Mouse (Mus musculus) neural tube, embryonic 12.5 days (tissue): ENCODE data around the gene Hdac7. TPM values are rescaled to one million over a fixed set of nuclear protein-coding genes. Genes with fewer than 3 reads are reported as not detected.

ENCODE experiments used
- ATAC-seq: fragments of 200-750 bp; cut with Nextera tagmentation; 2 replicates; pipeline ENCODE4 v1.8.0; 2017; ENCODE audit warnings: low read depth, mild to moderate bottlenecking, moderate TSS enrichment, moderate library complexity; ENCODE audit not compliant: low FRiP score
- H3K27ac ChIP-seq: fragments of 300-500 bp; sonication (generic); 2 replicates; pipeline ENCODE4 v1.5.1; 2016
- H3K27me3 ChIP-seq: fragments of 300-500 bp; sonication (generic); replicated peaks from 2 replicates; pipeline ENCODE4 v1.6.1; 2016; ENCODE audit warnings: mild to moderate bottlenecking
- H3K36me3 ChIP-seq: fragments of 300-500 bp; sonication (generic); 2 replicates; pipeline ENCODE4 v1.6.1; 2016; ENCODE audit warnings: mild to moderate bottlenecking
- H3K4me1 ChIP-seq: fragments of 300-500 bp; sonication (generic); 2 replicates; pipeline ENCODE4 v1.6.1; 2016
- H3K4me2 ChIP-seq: fragments of 300-500 bp; sonication (generic); replicated peaks from 2 replicates; pipeline ENCODE4 v1.6.1; 2016; ENCODE audit warnings: mild to moderate bottlenecking
- H3K4me3 ChIP-seq: fragments of 300-500 bp; sonication (generic); 2 replicates; pipeline ENCODE4 v1.5.1; 2016
- H3K9ac ChIP-seq: fragments of 300-500 bp; sonication (generic); 2 replicates; pipeline ENCODE4 v1.6.1; 2016; ENCODE audit warnings: mild to moderate bottlenecking
- H3K9me3 ChIP-seq: fragments of 300-500 bp; sonication (generic); 2 replicates; pipeline ENCODE4 v1.6.1; 2016; ENCODE audit warnings: mild to moderate bottlenecking
- WGBS: fragments of 180-500 bp; shearing (Covaris S2); methylation state at CpG from one replicate; pipeline ENCODE4 v1.1.7; 2016; 5-methylcytosine and 5-hydroxymethylcytosine counted together
- polyA plus RNA-seq: library from polyadenylated mRNA; unstranded; fragments of >200 nt; fragmentation: Nextera tagmentation; extraction: Ambion mirVana; gene quantifications from 2 replicates; pipeline ENCODE4 v1.2.1, GENCODE M21; 2016

Gene Hdac7
- polyA plus RNA-seq, 1 experiment from 2014 or later = 29.7 TPM

- Histone ChIP-seq H3K4me1 (peaks cover 11% of the 10 kb centered on the region), H3K27me3 (0 out of 2 replicates have a peak, but pooled peaks cover 18% of the 10 kb centered on the region), H3K4me3 (no peak overlapping the region), H3K4me2 (no peak overlapping the region), H3K27ac (no peak overlapping the region), H3K9me3 (no peaks in the 10 kb centered on the region), H3K36me3 (no peaks in the 10 kb centered on the region), H3K9ac (no peak overlapping the region)
- WGBS = 76% methylated on average over 12 of the region's 12 CpGs
- ATAC-seq = no peak
Observed at GRCm38 (mm10) chr15:97780611-97781031, 63.7 kb downstream of the Hdac7 start.

DNA sequence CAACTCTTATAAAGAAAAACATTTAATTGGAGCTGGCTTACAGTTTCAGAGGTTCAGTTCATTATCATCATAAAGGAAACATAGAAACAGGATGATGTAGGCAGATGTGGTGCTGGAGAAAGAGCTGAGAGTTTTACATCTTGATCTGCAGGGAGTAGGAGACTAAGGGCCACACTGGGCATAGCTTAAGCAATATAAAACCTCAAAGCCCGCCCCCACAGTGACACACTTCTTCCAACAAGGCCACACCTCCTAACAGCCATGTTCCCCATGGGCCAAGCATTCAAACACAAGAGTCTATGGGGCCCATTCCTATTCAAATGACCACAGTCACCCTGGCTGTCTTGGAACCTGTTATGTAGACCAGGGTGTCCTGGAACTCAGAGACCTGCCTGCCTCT lies 64.7 kb downstream of the Hdac7 start:
- no peaks in the 10 kb centered on the region for H3K36me3 ChIP-seq
- no peak overlapping the region for H3K27ac ChIP-seq
- H3K9ac ChIP-seq = no peak overlapping the region
- 83% methylated on average over 1 of the region's 1 CpGs for WGBS
- ATAC-seq = no peak
- no peaks in the 10 kb centered on the region for H3K9me3 ChIP-seq
- peaks cover 8% of the 10 kb centered on the region for H3K4me1 ChIP-seq
- H3K4me3 ChIP-seq = no peak overlapping the region
- no peak overlapping the region for H3K4me2 ChIP-seq
- H3K27me3 ChIP-seq = 0 out of 2 replicates have a peak, but pooled peaks cover 18% of the 10 kb centered on the region

GRCm38 (mm10) chr15:97778311-97779098 lies 65.8 kb downstream of the Hdac7 start, which contains the start of gene Slc48a1:
Slc48a1 (plus strand) TSS chr15:97778520.
- no peak within 1 kb of the TSS for H3K4me2 ChIP-seq
- WGBS = 76% methylated on average over 8 of the region's 8 CpGs
- H3K9ac ChIP-seq = no peak within 1 kb of the TSS
- peaks cover 8% of the 10 kb centered on the region for H3K4me1 ChIP-seq
- H3K9me3 ChIP-seq = no peaks in the 10 kb centered on the region
- ATAC-seq = no peak
- no peak within 1 kb of the TSS for H3K4me3 ChIP-seq
- no peak within 1 kb of the TSS for H3K27ac ChIP-seq
- 0 out of 2 replicates have a peak, but pooled peaks cover 18% of the 10 kb centered on the region for H3K27me3 ChIP-seq
- no peaks in the 10 kb centered on the region for H3K36me3 ChIP-seq

- 73% methylated on average over 6 of the region's 6 CpGs for WGBS
- Histone ChIP-seq H3K27ac (no peak overlapping the region), H3K9ac (no peak overlapping the region), H3K4me3 (no peak overlapping the region), H3K4me2 (no peak overlapping the region), H3K36me3 (no peaks in the 10 kb centered on the region), H3K9me3 (no peaks in the 10 kb centered on the region), H3K27me3 (0 out of 2 replicates have a peak, but pooled peaks cover 4% of the 10 kb centered on the region), H3K4me1 (0 out of 2 replicates have a peak, but pooled peaks cover 4% of the 10 kb centered on the region)
- no peak for ATAC-seq
Observed at GRCm38 (mm10) chr15:97776919-97777318, 67.4 kb downstream of the Hdac7 start.

DNA sequence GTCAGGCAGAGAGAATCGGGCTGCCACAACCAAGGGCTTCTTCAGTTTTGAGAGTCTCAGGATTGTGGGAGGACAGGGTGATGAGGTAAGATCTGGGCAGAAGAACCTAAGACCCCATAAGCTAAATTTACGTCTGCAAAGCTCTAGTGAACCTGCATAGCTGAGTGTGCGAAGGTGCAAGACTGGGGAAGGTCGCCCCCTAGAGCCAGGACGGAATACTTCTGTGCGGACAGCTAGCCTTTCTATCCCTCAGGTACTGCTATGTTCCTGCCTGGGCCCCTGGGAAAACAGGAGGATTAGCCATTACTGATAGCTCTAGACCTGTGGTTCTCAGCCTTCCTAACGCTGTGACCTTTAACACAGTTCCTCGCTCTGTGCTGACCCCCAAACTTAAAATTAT lies 67.8 kb downstream of the Hdac7 start:
- no peaks in the 10 kb centered on the region for H3K36me3 ChIP-seq
- WGBS = 14% methylated on average over 8 of the region's 8 CpGs

DNA sequence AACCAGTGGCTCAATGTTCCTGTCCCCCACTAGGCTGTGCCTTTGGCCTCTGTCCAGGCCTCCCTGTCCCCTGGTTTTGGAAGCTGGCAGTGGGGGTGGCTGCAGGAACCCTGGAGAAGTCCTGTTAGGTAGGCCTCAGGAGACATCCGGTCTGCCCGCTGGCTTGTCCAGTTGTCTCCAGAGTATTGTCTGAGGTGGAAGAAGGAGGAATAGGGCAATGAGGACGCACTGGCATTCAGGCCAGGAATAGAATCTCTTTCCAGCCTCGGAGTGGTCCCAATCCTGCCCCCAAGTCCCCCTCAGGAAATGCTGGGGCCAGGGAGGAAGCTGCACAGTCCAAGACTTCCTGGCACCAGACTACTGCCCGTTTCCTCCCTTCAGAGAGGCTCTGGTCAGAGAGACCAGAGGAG lies 70.3 kb downstream of the Hdac7 start:
- Histone ChIP-seq H3K36me3 (no peaks in the 10 kb centered on the region), H3K4me3 (no peak overlapping the region), H3K9ac (no peak overlapping the region), H3K4me2 (no peak overlapping the region), H3K27ac (no peak overlapping the region), H3K27me3 (peaks cover 15% of the 10 kb centered on the region), H3K9me3 (no peaks in the 10 kb centered on the region), H3K4me1 (0 out of 2 replicates have a peak, but pooled peaks cover 4% of the 10 kb centered on the region)
- no peak for ATAC-seq
- 72% methylated on average over 5 of the region's 5 CpGs for WGBS

More for the DNA sequence above, 67.8 kb downstream of the Hdac7 start:
- Histone ChIP-seq H3K27me3 (0 out of 2 replicates have a peak, but pooled peaks cover 2% of the 10 kb centered on the region), H3K4me2 (no peak overlapping the region), H3K9me3 (no peaks in the 10 kb centered on the region), H3K9ac (no peak overlapping the region), H3K4me1 (0 out of 2 replicates have a peak, but pooled peaks cover 4% of the 10 kb centered on the region), H3K4me3 (no peak overlapping the region), H3K27ac (no peak overlapping the region)
- no peak for ATAC-seq

GRCm38 (mm10) chr15:97773108-97773507 lies 71.2 kb downstream of the Hdac7 start:
- WGBS = 41% methylated on average over 5 of the region's 5 CpGs
- no peak for ATAC-seq
- Histone ChIP-seq H3K9me3 (no peaks in the 10 kb centered on the region), H3K9ac (no peak overlapping the region), H3K4me2 (no peak overlapping the region), H3K4me3 (no peak overlapping the region), H3K36me3 (no peaks in the 10 kb centered on the region), H3K4me1 (peaks cover 8% of the 10 kb centered on the region), H3K27me3 (peaks cover 22% of the 10 kb centered on the region), H3K27ac (no peak overlapping the region)

DNA sequence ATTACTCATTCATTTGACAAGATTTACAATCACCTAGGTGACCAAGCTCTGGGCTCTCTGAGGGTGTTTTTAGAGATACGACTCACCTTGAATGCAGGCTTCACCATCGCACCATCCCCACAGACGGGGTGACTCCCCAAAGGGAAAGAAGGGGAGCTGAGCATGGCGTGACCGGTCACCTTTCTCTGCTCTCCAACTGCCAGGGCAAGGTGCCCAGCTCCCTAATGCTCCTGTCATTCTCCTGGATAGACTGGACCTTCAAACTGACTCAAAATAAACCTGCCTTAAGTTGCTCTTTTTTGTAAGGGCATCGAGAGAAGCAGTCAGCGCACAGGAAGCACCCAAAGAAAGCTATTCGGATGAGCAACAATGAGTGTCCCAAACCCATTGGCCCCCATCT lies 74.0 kb downstream of the Hdac7 start:
- H3K4me1 ChIP-seq = peaks cover 35% of the 10 kb centered on the region
- no peaks in the 10 kb centered on the region for H3K36me3 ChIP-seq
- WGBS = 93% methylated on average over 8 of the region's 8 CpGs
- no peak for ATAC-seq
- H3K27ac ChIP-seq = no peak overlapping the region
- H3K27me3 ChIP-seq = peaks cover 42% of the 10 kb centered on the region
- no peak overlapping the region for H3K9ac ChIP-seq
- no peaks in the 10 kb centered on the region for H3K9me3 ChIP-seq
- H3K4me2 ChIP-seq = no peak overlapping the region
- no peak overlapping the region for H3K4me3 ChIP-seq

DNA sequence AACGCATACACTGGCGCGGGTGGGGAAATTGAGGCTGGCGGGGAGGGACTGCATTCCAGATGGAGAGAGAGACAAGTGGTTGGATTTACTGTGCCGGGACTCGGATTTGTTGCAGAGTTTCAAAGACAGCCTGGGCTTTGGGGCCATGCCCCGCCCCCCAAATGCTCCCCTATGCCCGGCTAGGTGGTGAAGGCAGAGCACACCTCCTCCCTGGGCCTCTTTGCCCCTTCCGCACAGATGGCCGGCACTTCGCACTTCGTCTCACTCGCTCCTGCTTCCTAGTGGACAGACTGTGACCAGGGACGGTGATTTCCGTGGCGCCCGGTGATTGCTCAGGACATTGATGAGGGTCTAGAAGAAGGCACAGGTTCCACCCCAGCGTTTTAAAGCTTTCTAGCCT lies 76.1 kb downstream of the Hdac7 start:
- H3K9ac ChIP-seq = peak overlapping the region; percentile 41
- H3K4me1 ChIP-seq = peaks cover 42% of the 10 kb centered on the region
- H3K4me2 ChIP-seq = peak overlapping the region; percentile 74
- no peaks in the 10 kb centered on the region for H3K36me3 ChIP-seq
- H3K4me3 ChIP-seq = peak overlapping the region; percentile 35
- H3K27ac ChIP-seq = no peak overlapping the region
- WGBS = under 1% methylated on average over 18 of the region's 18 CpGs
- H3K9me3 ChIP-seq = no peaks in the 10 kb centered on the region
- ATAC-seq = no peak
- H3K27me3 ChIP-seq = peaks cover 51% of the 10 kb centered on the region

GRCm38 (mm10) chr15:97767280-97768186 lies 76.8 kb downstream of the Hdac7 start, which contains the start of gene Rapgef3:
Rapgef3 (minus strand) TSS chr15:97767972.
- Histone ChIP-seq H3K27ac (no peak within 1 kb of the TSS), H3K36me3 (no peaks in the 10 kb centered on the region), H3K9me3 (no peaks in the 10 kb centered on the region), H3K4me1 (peaks cover 40% of the 10 kb centered on the region), H3K4me3 (peak within 1 kb of the TSS; percentile 35), H3K4me2 (peak within 1 kb of the TSS; percentile 74), H3K9ac (peak within 1 kb of the TSS; percentile 41), H3K27me3 (peaks cover 54% of the 10 kb centered on the region)
- under 1% methylated on average over 44 of the region's 44 CpGs for WGBS
- ATAC-seq = peak; percentile 75

GRCm38 (mm10) chr15:97766594-97767279 lies 77.6 kb downstream of the Hdac7 start:
- ATAC-seq = peak; percentile 43
- 4% methylated on average over 23 of the region's 23 CpGs for WGBS
- Histone ChIP-seq H3K4me2 (peak overlapping the region; percentile 74), H3K9me3 (no peaks in the 10 kb centered on the region), H3K27ac (no peak overlapping the region), H3K27me3 (peaks cover 61% of the 10 kb centered on the region), H3K36me3 (no peaks in the 10 kb centered on the region), H3K4me3 (peak overlapping the region; percentile 35), H3K9ac (peak overlapping the region; percentile 41), H3K4me1 (peaks cover 40% of the 10 kb centered on the region)
